Mouse (Mus musculus) forebrain, embryonic 16.5 days (tissue): ENCODE measurements around the gene Rfx3. TPM values are rescaled to one million over a fixed set of nuclear protein-coding genes. Genes with fewer than 3 reads are reported as not detected.

ENCODE experiments used
- ATAC-seq: fragments of 200-750 bp; cut with Nextera tagmentation; 2 replicates; pipeline ENCODE4 v1.8.0; 2017; ENCODE audit warnings: mild to moderate bottlenecking, moderate library complexity
- H3K27ac ChIP-seq: fragments of 300-500 bp; sonication (generic); 2 replicates; pipeline ENCODE4 v1.5.1; 2014; ENCODE audit warnings: low read length, control low read depth
- H3K27me3 ChIP-seq: fragments of 300-500 bp; sonication (generic); replicated peaks from 2 replicates; pipeline ENCODE4 v1.6.1; 2014; ENCODE audit warnings: low read length; ENCODE audit not compliant: control insufficient read depth, insufficient read depth
- H3K36me3 ChIP-seq: fragments of 300-500 bp; sonication (generic); 2 replicates; pipeline ENCODE4 v1.6.1; 2014; ENCODE audit not compliant: control insufficient read depth, insufficient read depth
- H3K4me1 ChIP-seq: fragments of 300-500 bp; sonication (generic); replicated peaks from 2 replicates; pipeline ENCODE4 v1.6.1; 2014; ENCODE audit warnings: low read length; ENCODE audit not compliant: control insufficient read depth, insufficient read depth
- H3K4me2 ChIP-seq: fragments of 300-500 bp; sonication (generic); 2 replicates; pipeline ENCODE4 v1.6.1; 2014; ENCODE audit warnings: mild to moderate bottlenecking, low read length, control low read depth
- H3K4me3 ChIP-seq: fragments of 300-500 bp; sonication (generic); replicated peaks from 2 replicates; pipeline ENCODE4 v1.5.1; 2014; ENCODE audit warnings: mild to moderate bottlenecking, low read length, control low read depth
- H3K9ac ChIP-seq: fragments of 300-500 bp; sonication (generic); replicated peaks from 2 replicates; pipeline ENCODE4 v1.6.1; 2014; ENCODE audit warnings: low read depth, low read length, control low read depth
- H3K9me3 ChIP-seq: fragments of 300-500 bp; sonication (generic); 2 replicates; pipeline ENCODE4 v1.6.1; 2016; ENCODE audit warnings: low read length; ENCODE audit not compliant: control insufficient read depth
- WGBS: fragments of 180-500 bp; shearing (Covaris S2); extraction: QIAGEN DNeasy Blood & Tissue Kit; methylation state at CpG from one replicate; pipeline ENCODE4 v1.1.7; 2014; 5-methylcytosine and 5-hydroxymethylcytosine counted together
- polyA plus RNA-seq: library from polyadenylated mRNA; unstranded; fragments of >200 nt; fragmentation: Nextera tagmentation; extraction: Ambion mirVana; gene quantifications from 2 replicates; pipeline ENCODE4 v1.2.1, GENCODE M21; 2015

Rfx3 gene
- polyA plus RNA-seq, 1 experiment from 2014 or later = 41.9 TPM

DNA sequence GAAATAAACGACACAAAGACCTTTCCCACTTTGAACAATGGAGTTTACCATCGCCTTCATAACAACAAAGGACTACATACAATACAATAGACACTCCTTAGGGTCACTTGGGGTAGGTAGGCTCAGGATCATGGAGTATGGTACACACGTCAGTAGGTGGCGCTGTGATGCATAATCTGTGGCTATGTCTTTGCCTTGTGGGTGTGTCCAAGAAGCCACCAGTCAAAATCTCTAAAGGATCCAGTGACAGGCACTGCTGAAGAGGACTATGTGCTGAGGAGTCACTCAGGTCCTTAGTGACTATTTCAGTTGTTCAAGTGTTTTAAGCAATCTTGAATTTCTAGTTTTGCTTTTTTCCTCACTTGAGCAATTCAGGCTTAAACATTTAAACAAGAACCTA, 230.9 kb downstream of the Rfx3 start:
- H3K4me2 ChIP-seq = no peak overlapping the region
- no peak for ATAC-seq
- H3K4me1 ChIP-seq = no peaks in the 10 kb centered on the region
- H3K9ac ChIP-seq = no peak overlapping the region
- WGBS = 61% methylated on average over 4 of the region's 4 CpGs
- no peaks in the 10 kb centered on the region for H3K27me3 ChIP-seq
- no peaks in the 10 kb centered on the region for H3K9me3 ChIP-seq
- H3K36me3 ChIP-seq = peaks cover 13% of the 10 kb centered on the region
- no peak overlapping the region for H3K4me3 ChIP-seq
- no peak overlapping the region for H3K27ac ChIP-seq

- H3K27ac ChIP-seq = no peak overlapping the region
- H3K4me1 ChIP-seq = no peaks in the 10 kb centered on the region
- no peak overlapping the region for H3K9ac ChIP-seq
- H3K4me3 ChIP-seq = no peak overlapping the region
- no peaks in the 10 kb centered on the region for H3K27me3 ChIP-seq
- no peaks in the 10 kb centered on the region for H3K9me3 ChIP-seq
- no peak overlapping the region for H3K4me2 ChIP-seq
- WGBS = 81% methylated on average over 8 of the region's 8 CpGs
- H3K36me3 ChIP-seq = peaks cover 4% of the 10 kb centered on the region
- ATAC-seq = no peak
These were observed 240.2 kb downstream of the Rfx3 start for GRCm38 (mm10) chr19:27770716-27771265.

GRCm38 (mm10) chr19:27768444-27768843, 242.5 kb downstream of the Rfx3 start:
- H3K4me2 ChIP-seq = no peak overlapping the region
- no peaks in the 10 kb centered on the region for H3K4me1 ChIP-seq
- no peaks in the 10 kb centered on the region for H3K9me3 ChIP-seq
- ATAC-seq = peak; percentile 52
- no peak overlapping the region for H3K9ac ChIP-seq
- H3K4me3 ChIP-seq = no peak overlapping the region
- peak overlapping the region; percentile 58 for H3K27ac ChIP-seq
- no peaks in the 10 kb centered on the region for H3K27me3 ChIP-seq
- WGBS = 71% methylated on average over 17 of the region's 17 CpGs
- H3K36me3 ChIP-seq = peaks cover 5% of the 10 kb centered on the region

DNA sequence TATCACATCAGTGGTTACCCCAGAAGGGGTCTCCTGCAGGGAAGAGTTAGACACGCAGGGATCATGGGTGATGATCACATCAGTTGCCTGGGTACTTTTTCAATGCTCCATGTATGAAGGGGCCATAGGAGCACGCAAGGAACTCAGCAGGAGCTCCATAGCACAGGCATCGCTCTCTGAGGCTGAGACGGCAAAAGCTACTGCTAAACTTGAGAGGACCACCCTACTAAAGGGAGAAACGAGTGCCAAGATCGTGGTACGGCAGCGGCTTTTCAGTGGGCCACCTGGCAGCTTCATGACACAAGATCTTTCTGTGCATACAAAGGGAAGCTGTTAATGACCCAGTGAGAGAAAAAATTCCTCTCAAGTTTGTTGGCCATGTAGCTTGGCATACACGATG, 250.7 kb downstream of the Rfx3 start:
- Histone ChIP-seq H3K9ac (no peak overlapping the region), H3K4me3 (no peak overlapping the region), H3K4me2 (no peak overlapping the region), H3K9me3 (no peaks in the 10 kb centered on the region), H3K4me1 (no peaks in the 10 kb centered on the region), H3K27me3 (no peaks in the 10 kb centered on the region), H3K36me3 (peaks cover 4% of the 10 kb centered on the region), H3K27ac (no peak overlapping the region)
- WGBS = 84% methylated on average over 9 of the region's 9 CpGs
- ATAC-seq = no peak

DNA sequence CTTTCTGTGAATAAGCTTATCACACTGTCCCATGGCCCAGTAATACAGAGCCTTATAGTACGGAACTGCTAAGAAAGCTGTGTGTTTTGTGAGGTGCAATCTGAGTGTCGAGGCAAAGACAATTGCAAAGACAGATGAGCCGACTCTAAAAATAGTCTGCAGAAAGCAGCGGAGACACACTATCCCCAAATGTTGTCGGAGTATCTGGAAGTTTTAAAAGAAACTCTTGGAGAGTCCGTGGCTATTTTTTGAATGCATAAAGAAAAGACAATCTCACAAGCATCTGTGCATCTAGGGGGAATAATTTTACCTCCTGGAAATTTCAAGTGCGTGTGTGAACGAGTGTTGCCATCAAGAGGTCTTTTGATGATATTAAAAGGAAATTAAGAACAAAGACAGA, 251.6 kb downstream of the Rfx3 start:
- no peak overlapping the region for H3K4me2 ChIP-seq
- no peak overlapping the region for H3K4me3 ChIP-seq
- H3K9ac ChIP-seq = no peak overlapping the region
- H3K27me3 ChIP-seq = no peaks in the 10 kb centered on the region
- no peaks in the 10 kb centered on the region for H3K4me1 ChIP-seq
- no peak for ATAC-seq
- WGBS = 77% methylated on average over 8 of the region's 8 CpGs
- H3K27ac ChIP-seq = no peak overlapping the region
- peaks cover 4% of the 10 kb centered on the region for H3K36me3 ChIP-seq
- no peaks in the 10 kb centered on the region for H3K9me3 ChIP-seq

GRCm38 (mm10) chr19:27747301-27747700, 263.7 kb downstream of the Rfx3 start:
- Histone ChIP-seq H3K36me3 (no peaks in the 10 kb centered on the region), H3K4me3 (no peak overlapping the region), H3K27ac (no peak overlapping the region), H3K4me1 (no peaks in the 10 kb centered on the region), H3K4me2 (no peak overlapping the region), H3K27me3 (no peaks in the 10 kb centered on the region), H3K9me3 (no peaks in the 10 kb centered on the region), H3K9ac (no peak overlapping the region)
- WGBS = 94% methylated on average over 1 of the region's 1 CpGs
- ATAC-seq = no peak

- H3K27ac ChIP-seq = no peak overlapping the region
- no peak for ATAC-seq
- no peaks in the 10 kb centered on the region for H3K27me3 ChIP-seq
- 76% methylated on average over 8 of the region's 8 CpGs for WGBS
- H3K4me3 ChIP-seq = no peak overlapping the region
- H3K4me1 ChIP-seq = no peaks in the 10 kb centered on the region
- H3K9ac ChIP-seq = no peak overlapping the region
- H3K9me3 ChIP-seq = no peaks in the 10 kb centered on the region
- no peak overlapping the region for H3K4me2 ChIP-seq
- no peaks in the 10 kb centered on the region for H3K36me3 ChIP-seq
These were observed 272.1 kb downstream of the Rfx3 start for GRCm38 (mm10) chr19:27738908-27739307.

DNA sequence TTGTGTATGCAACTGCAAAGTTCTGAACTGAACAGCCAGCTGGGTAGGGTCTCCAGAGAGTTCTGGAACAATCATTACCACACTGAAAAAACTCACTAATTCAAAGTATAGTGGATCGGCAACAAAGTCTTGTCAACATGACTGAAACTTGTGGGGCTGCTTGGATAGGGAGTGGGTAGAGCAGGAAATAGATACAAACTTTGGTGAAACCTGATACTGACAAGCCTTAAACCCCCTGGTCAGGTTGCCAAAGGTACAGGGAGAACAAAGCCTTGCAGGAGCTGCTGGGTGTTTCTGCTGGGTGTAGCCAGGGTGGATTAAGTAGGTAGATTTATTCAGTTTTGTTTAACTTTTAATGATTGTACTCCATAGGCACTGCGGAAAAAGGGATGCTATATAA, 274.4 kb downstream of the Rfx3 start:
- Histone ChIP-seq H3K4me3 (no peak overlapping the region), H3K4me1 (no peaks in the 10 kb centered on the region), H3K27ac (no peak overlapping the region), H3K9ac (no peak overlapping the region), H3K36me3 (no peaks in the 10 kb centered on the region), H3K9me3 (no peaks in the 10 kb centered on the region), H3K27me3 (no peaks in the 10 kb centered on the region), H3K4me2 (no peak overlapping the region)
- 86% methylated on average over 2 of the region's 2 CpGs for WGBS
- ATAC-seq = no peak

DNA sequence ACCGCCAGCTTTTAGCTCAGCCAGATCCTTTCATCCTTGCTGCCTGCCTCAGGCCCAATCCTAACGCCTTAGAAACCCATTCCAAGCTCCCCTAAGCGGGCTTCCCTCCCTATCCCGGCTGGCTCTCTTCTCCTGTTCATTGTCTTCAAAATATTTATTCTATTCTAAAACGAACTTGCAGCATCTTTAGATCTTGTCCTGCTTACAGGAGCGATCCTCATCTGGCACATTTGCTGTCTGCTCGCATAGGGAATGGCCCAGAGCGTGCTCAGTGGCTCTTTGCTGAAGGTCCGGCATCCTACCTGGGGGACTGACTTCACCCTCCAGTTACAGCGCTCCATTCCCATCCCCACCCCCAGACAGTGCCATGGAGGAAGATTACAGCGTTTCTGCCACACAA, 292.0 kb downstream of the Rfx3 start:
- no peak overlapping the region for H3K4me3 ChIP-seq
- H3K9ac ChIP-seq = no peak overlapping the region
- H3K9me3 ChIP-seq = no peaks in the 10 kb centered on the region
- 0 out of 2 replicates have a peak, but pooled peaks cover 4% of the 10 kb centered on the region for H3K4me1 ChIP-seq
- H3K27ac ChIP-seq = no peak overlapping the region
- no peaks in the 10 kb centered on the region for H3K27me3 ChIP-seq
- no peaks in the 10 kb centered on the region for H3K36me3 ChIP-seq
- WGBS = 77% methylated on average over 11 of the region's 11 CpGs
- no peak overlapping the region for H3K4me2 ChIP-seq
- ATAC-seq = no peak

GRCm38 (mm10) chr19:27716274-27716673, 294.7 kb downstream of the Rfx3 start:
- ATAC-seq = no peak
- no peaks in the 10 kb centered on the region for H3K27me3 ChIP-seq

More at GRCm38 (mm10) chr19:27716274-27716673, 294.7 kb downstream of the Rfx3 start:
- no peak overlapping the region for H3K9ac ChIP-seq
- 0 out of 2 replicates have a peak, but pooled peaks cover 4% of the 10 kb centered on the region for H3K4me1 ChIP-seq
- no peak overlapping the region for H3K4me2 ChIP-seq
- H3K27ac ChIP-seq = no peak overlapping the region
- H3K9me3 ChIP-seq = no peaks in the 10 kb centered on the region
- no peaks in the 10 kb centered on the region for H3K36me3 ChIP-seq
- H3K4me3 ChIP-seq = no peak overlapping the region
